Mouse (Mus musculus) limb, embryonic 11.5 days (tissue): ENCODE results near the gene Cant1. TPM values are rescaled to one million over a fixed set of nuclear protein-coding genes. Genes with fewer than 3 reads are reported as not detected.

Experiments used
- ATAC-seq: fragments of 200-750 bp; cut with Nextera tagmentation; 2 replicates; pipeline ENCODE4 v1.8.0; 2017; ENCODE audit warnings: low read depth; ENCODE audit not compliant: insufficient number of reproducible peaks, low FRiP score, low TSS enrichment
- DNase-seq: peaks from one replicate; pipeline ENCODE4 v3.0.0-alpha.2; 2015; ENCODE audit warnings: low spot score
- H3K27ac ChIP-seq: fragments of 300-500 bp; sonication (generic); replicated peaks from 2 replicates; pipeline ENCODE4 v1.5.1; 2014; ENCODE audit warnings: low read depth, mild to moderate bottlenecking, low read length
- H3K27me3 ChIP-seq: fragments of 300-500 bp; sonication (generic); 2 replicates; pipeline ENCODE4 v1.6.1; 2014; ENCODE audit warnings: mild to moderate bottlenecking, low read length, mixed read lengths; ENCODE audit not compliant: control insufficient read depth, insufficient read depth
- H3K36me3 ChIP-seq: fragments of 300-500 bp; sonication (generic); 2 replicates; pipeline ENCODE4 v1.6.1; 2014; ENCODE audit warnings: mild to moderate bottlenecking, low read length, moderate library complexity, mixed read lengths; ENCODE audit not compliant: control insufficient read depth, insufficient read depth
- H3K4me1 ChIP-seq: fragments of 300-500 bp; sonication (generic); 2 replicates; pipeline ENCODE4 v1.6.1; 2014; ENCODE audit warnings: low read length, mixed read lengths; ENCODE audit not compliant: control insufficient read depth, insufficient read depth
- H3K4me2 ChIP-seq: fragments of 300-500 bp; sonication (generic); 2 replicates; pipeline ENCODE4 v1.6.1; 2014; ENCODE audit warnings: low read depth, mild to moderate bottlenecking, moderate library complexity; ENCODE audit not compliant: severe bottlenecking
- H3K4me3 ChIP-seq: fragments of 300-500 bp; sonication (generic); 2 replicates; pipeline ENCODE4 v1.5.1; 2014; ENCODE audit warnings: low read depth, low read length
- H3K9ac ChIP-seq: fragments of 300-500 bp; sonication (generic); 2 replicates; pipeline ENCODE4 v1.6.1; 2014; ENCODE audit warnings: mild to moderate bottlenecking, low read length
- H3K9me3 ChIP-seq: fragments of 300-500 bp; sonication (generic); 2 replicates; pipeline ENCODE4 v1.6.1; 2016; ENCODE audit warnings: low read length; ENCODE audit not compliant: control insufficient read depth
- WGBS: fragments of 180-500 bp; shearing (Covaris S2); extraction: QIAGEN DNeasy Blood & Tissue Kit; methylation state at CpG from one replicate; pipeline ENCODE4 v1.1.7; 2014; 5-methylcytosine and 5-hydroxymethylcytosine counted together
- polyA plus RNA-seq: library from polyadenylated mRNA; unstranded; fragments of >200 nt; fragmentation: Nextera tagmentation; extraction: Ambion mirVana; gene quantifications from 2 replicates; pipeline ENCODE4 v1.2.1, GENCODE M21; 2014

Gene Cant1
- polyA plus RNA-seq, 1 experiment from 2014 or later, result 27.1 TPM

- Histone ChIP-seq H3K9me3 (no peaks in the 10 kb centered on the region), H3K9ac (no peak overlapping the region), H3K36me3 (peaks cover 3% of the 10 kb centered on the region; the same call in 1 of the 2 replicates), H3K27me3 (no peaks in the 10 kb centered on the region), H3K4me2 (no peak overlapping the region), H3K27ac (no peak overlapping the region), H3K4me3 (no peak overlapping the region), H3K4me1 (peaks cover 13% of the 10 kb centered on the region)
- ATAC-seq (no peak), DNase-seq (no peak)
- WGBS, result 86% methylated on average over 6 of the region's 6 CpGs
Measured at GRCm38 (mm10) chr11:118415630-118416029, 3.3 kb downstream of the Cant1 start.

- no peak overlapping the region for H3K4me3 ChIP-seq
- 94% methylated on average over 5 of the region's 5 CpGs for WGBS
- ATAC-seq, result no peak
- DNase-seq, result no peak
- no peaks in the 10 kb centered on the region for H3K27me3 ChIP-seq
- no peaks in the 10 kb centered on the region for H3K9me3 ChIP-seq
- H3K9ac ChIP-seq, result no peak overlapping the region
- peaks cover 11% of the 10 kb centered on the region for H3K4me1 ChIP-seq
- H3K27ac ChIP-seq, result no peak overlapping the region
- no peak overlapping the region for H3K4me2 ChIP-seq
- H3K36me3 ChIP-seq, result peaks cover 4% of the 10 kb centered on the region; the same call in 1 of the 2 replicates
Measured at GRCm38 (mm10) chr11:118414270-118414669, 4.6 kb downstream of the Cant1 start.

GRCm38 (mm10) chr11:118413055-118413454 is 5.8 kb downstream of the Cant1 start:
- Histone ChIP-seq H3K36me3 (peaks cover 6% of the 10 kb centered on the region), H3K4me1 (peaks cover 8% of the 10 kb centered on the region), H3K27me3 (no peaks in the 10 kb centered on the region), H3K9me3 (no peaks in the 10 kb centered on the region), H3K27ac (no peak overlapping the region), H3K4me3 (no peak overlapping the region), H3K9ac (no peak overlapping the region), H3K4me2 (no peak overlapping the region)
- no peak for ATAC-seq
- DNase-seq, result no peak
- WGBS, result 89% methylated on average over 4 of the region's 4 CpGs

- Histone ChIP-seq H3K4me3 (no peak overlapping the region), H3K27me3 (no peaks in the 10 kb centered on the region), H3K9ac (no peak overlapping the region), H3K36me3 (peaks cover 9% of the 10 kb centered on the region), H3K4me1 (peaks cover 3% of the 10 kb centered on the region), H3K9me3 (no peaks in the 10 kb centered on the region), H3K27ac (no peak overlapping the region), H3K4me2 (no peak overlapping the region)
- DNase-seq, result no peak
- ATAC-seq, result no peak
- WGBS, result 95% methylated on average over 2 of the region's 2 CpGs
Measured at GRCm38 (mm10) chr11:118412601-118413000, 6.3 kb downstream of the Cant1 start.

- Histone ChIP-seq H3K27me3 (no peaks in the 10 kb centered on the region), H3K4me2 (no peak overlapping the region), H3K9me3 (no peaks in the 10 kb centered on the region), H3K36me3 (peaks cover 16% of the 10 kb centered on the region), H3K4me3 (no peak overlapping the region), H3K4me1 (no peaks in the 10 kb centered on the region), H3K27ac (no peak overlapping the region), H3K9ac (no peak overlapping the region)
- ATAC-seq, result no peak
- no peak for DNase-seq
- 92% methylated on average over 8 of the region's 8 CpGs for WGBS
Measured at GRCm38 (mm10) chr11:118411271-118411670, 7.6 kb downstream of the Cant1 start.

GRCm38 (mm10) chr11:118410479-118410878 is 8.4 kb downstream of the Cant1 start:
- WGBS, result 95% methylated on average over 10 of the region's 10 CpGs
- H3K4me3 ChIP-seq, result no peak overlapping the region
- H3K4me2 ChIP-seq, result no peak overlapping the region
- no peaks in the 10 kb centered on the region for H3K27me3 ChIP-seq
- H3K9ac ChIP-seq, result no peak overlapping the region
- no peak for DNase-seq
- H3K9me3 ChIP-seq, result no peaks in the 10 kb centered on the region
- ATAC-seq, result no peak
- no peak overlapping the region for H3K27ac ChIP-seq
- H3K36me3 ChIP-seq, result peaks cover 16% of the 10 kb centered on the region
- no peaks in the 10 kb centered on the region for H3K4me1 ChIP-seq

- H3K27me3 ChIP-seq, result no peaks in the 10 kb centered on the region
- H3K9ac ChIP-seq, result no peak overlapping the region
- no peak overlapping the region for H3K27ac ChIP-seq
- DNase-seq (no peak), ATAC-seq (no peak)
- no peaks in the 10 kb centered on the region for H3K4me1 ChIP-seq
- no peak overlapping the region for H3K4me3 ChIP-seq
- WGBS, result 78% methylated on average over 1 of the region's 1 CpGs
- no peaks in the 10 kb centered on the region for H3K9me3 ChIP-seq
- H3K36me3 ChIP-seq, result peaks cover 16% of the 10 kb centered on the region
- H3K4me2 ChIP-seq, result no peak overlapping the region
Measured at GRCm38 (mm10) chr11:118410073-118410444, 8.8 kb downstream of the Cant1 start.

GRCm38 (mm10) chr11:118409106-118410072 is 9.5 kb downstream of the Cant1 start:
- H3K27ac ChIP-seq, result no peak overlapping the region
- DNase-seq (no peak), ATAC-seq (no peak)
- no peak overlapping the region for H3K4me2 ChIP-seq
- no peak overlapping the region for H3K9ac ChIP-seq
- no peaks in the 10 kb centered on the region for H3K4me1 ChIP-seq
- no peaks in the 10 kb centered on the region for H3K27me3 ChIP-seq
- H3K9me3 ChIP-seq, result no peaks in the 10 kb centered on the region
- no peak overlapping the region for H3K4me3 ChIP-seq
- peaks cover 16% of the 10 kb centered on the region for H3K36me3 ChIP-seq
- WGBS, result 83% methylated on average over 12 of the region's 12 CpGs
